Mouse (Mus musculus) ES-E14 (cell line): Measurements from ENCODE around the gene Spem2. TPM values are rescaled to one million over a fixed set of nuclear protein-coding genes. Genes with fewer than 3 reads are reported as not detected.
A peak's percentile ranks its signal among the peaks of the same experiment; 100 is the strongest.

Source experiments
- DNase-seq: peaks from one replicate; pipeline ENCODE4 v3.0.0-alpha.2; 2013; ENCODE audit warnings: low read depth, low spot score
- H3K27ac ChIP-seq: 2 replicates; pipeline ENCODE4 v1.5.1; 2012; ENCODE audit warnings: low read depth, mild to moderate bottlenecking, low read length, moderate library complexity, mixed read lengths; ENCODE audit not compliant: poor library complexity, insufficient read depth, severe bottlenecking
- H3K36me3 ChIP-seq: 2 replicates; pipeline ENCODE4 v1.6.1; 2012; ENCODE audit warnings: mild to moderate bottlenecking, low read length, moderate library complexity, mixed read lengths; ENCODE audit not compliant: control insufficient read depth, poor library complexity, insufficient read depth, severe bottlenecking
- H3K4me1 ChIP-seq, 2 experiments: fragments of 150-350 bp in 1 of 2; sonication (generic) in 1 of 2; 2 replicates each; pipeline ENCODE4 v1.6.1; 2012; ENCODE audit warnings: low read length in 2 of 2, mild to moderate bottlenecking in 1 of 2, mixed read lengths in 1 of 2; ENCODE audit not compliant: control insufficient read depth in 2 of 2, insufficient read depth in 2 of 2, poor library complexity in 1 of 2
- H3K4me3 ChIP-seq, 2 experiments: fragments of 150-350 bp in 1 of 2; sonication (generic) in 1 of 2; 2 replicates each; pipeline ENCODE4 v1.5.1; 2012; ENCODE audit warnings: low read length in 2 of 2, low read depth in 1 of 2, mild to moderate bottlenecking in 1 of 2, mixed read lengths in 1 of 2; ENCODE audit not compliant: insufficient read depth in 1 of 2, poor library complexity in 1 of 2, severe bottlenecking in 1 of 2
- H3K9ac ChIP-seq: 2 replicates; pipeline ENCODE4 v1.6.1; 2012; ENCODE audit warnings: low read depth, mild to moderate bottlenecking, low read length, mixed read lengths; ENCODE audit not compliant: poor library complexity, insufficient read depth, severe bottlenecking
- H3K9me3 ChIP-seq: fragments of 150-350 bp; sonication (generic); 2 replicates; pipeline ENCODE4 v1.6.1; 2012; ENCODE audit warnings: low read depth, mild to moderate bottlenecking, low read length; ENCODE audit not compliant: control insufficient read depth, insufficient read depth
- CHD2 ChIP-seq: IDR thresholded peaks from 2 replicates; pipeline ENCODE4 v1.6.1; 2014; ENCODE audit warnings: mild to moderate bottlenecking, low read depth, low read length, inconsistent platforms
- HCFC1 ChIP-seq: IDR thresholded peaks from 2 replicates; pipeline ENCODE4 v1.6.1; 2012; ENCODE audit warnings: low read length, inconsistent platforms, borderline replicate concordance; ENCODE audit not compliant: insufficient read depth
- MAFK ChIP-seq: IDR thresholded peaks from 2 replicates; pipeline ENCODE4 v1.6.1; 2014; ENCODE audit warnings: mild to moderate bottlenecking, low read depth, low read length, inconsistent platforms; ENCODE audit not compliant: insufficient read depth
- ZC3H11A ChIP-seq: IDR thresholded peaks from 2 replicates; pipeline ENCODE4 v1.6.1; 2012; ENCODE audit warnings: low read depth, mild to moderate bottlenecking, inconsistent platforms, low read length, borderline replicate concordance
- ZNF384 ChIP-seq: IDR thresholded peaks from 2 replicates; pipeline ENCODE4 v1.6.1; 2012; ENCODE audit warnings: low read depth, low read length, inconsistent platforms
- in situ Hi-C, 2 experiments: fragments of 600-800 bp; cut with MboI; formaldehyde crosslinking; loops; one replicate each; pipeline ENCODE4 v1.15.1; 2025; ENCODE audit warnings: low sequenced_read_pairs in 2 of 2, inconsistent platforms in 1 of 2; ENCODE audit not compliant: unreplicated experiment in 2 of 2
- total RNA-seq: library from RNA; depleted of rRNA; stranded (reverse); fragments of 300-350 nt; gene quantifications from 2 replicates; pipeline ENCODE4 v1.2.3, GENCODE M21; 2012; rRNA removed

Spem2 gene
- total RNA-seq, 1 experiment, result not detected

- Histone ChIP-seq H3K9me3 (no peaks in the 10 kb centered on the region), H3K4me1 (peaks cover 6 to 25% of the 10 kb centered on the region in 2 experiments; a peak in 2 of 4 replicates), H3K36me3 (no peaks in the 10 kb centered on the region), H3K9ac (no peak overlapping the region), H3K4me3 (no peak overlapping the region), H3K27ac (no peak overlapping the region)
- no peak for DNase-seq
- TF ChIP-seq HCFC1 (no peak), CHD2 (no peak), ZNF384 (no peak), MAFK (no peak), ZC3H11A (no peak)
- in situ Hi-C loops, result no loop called here
These were observed 43.3 kb downstream of the Spem2 start for GRCm38 (mm10) chr11:69774961-69775360.

GRCm38 (mm10) chr11:69767625-69767909 is 50.7 kb downstream of the Spem2 start:
- Histone ChIP-seq H3K4me3 (no peak overlapping the region), H3K9me3 (no peaks in the 10 kb centered on the region), H3K4me1 (peaks cover 0 to 11% of the 10 kb centered on the region in 2 experiments; a peak in 2 of 4 replicates), H3K9ac (no peak overlapping the region), H3K27ac (no peak overlapping the region), H3K36me3 (no peaks in the 10 kb centered on the region)
- TF ChIP-seq MAFK (peak; percentile 36; the same call in 1 of the 2 replicates), ZNF384 (no peak), CHD2 (no peak)
- in situ Hi-C loops, result no loop called here
- no peak for DNase-seq

- Histone ChIP-seq H3K9me3 (no peaks in the 10 kb centered on the region), H3K36me3 (no peaks in the 10 kb centered on the region), H3K27ac (no peak overlapping the region), H3K4me1 (peaks cover 0 to 11% of the 10 kb centered on the region in 2 experiments; a peak in 2 of 4 replicates), H3K4me3 (peak overlapping the region; percentile 84 to 93), H3K9ac (no peak overlapping the region)
- no peak for DNase-seq
- in situ Hi-C loops, result no loop called here
- TF ChIP-seq CHD2 (no peak), ZC3H11A (no peak)
These were observed 51.2 kb downstream of the Spem2 start for GRCm38 (mm10) chr11:69766872-69767624.

Other genes starting within 250 kb of the Spem2 start
- gene Wrap53, start 238.2 kb downstream of the Spem2 start, total RNA-seq, result 30.7 and 33.0 TPM in 2 replicates
- gene Trp53, start 238.1 kb downstream of the Spem2 start, total RNA-seq, result 98.0 and 105 TPM in 2 replicates
- 12.1 and 13.1 TPM in 2 replicates for gene Atp1b2, start 212.5 kb downstream of the Spem2 start, total RNA-seq
- not detected in 2 replicates for gene Shbg, start 200.6 kb downstream of the Spem2 start, total RNA-seq
- gene Sat2, start 196.4 kb downstream of the Spem2 start, total RNA-seq, result 3.2 and 3.6 TPM in 2 replicates
- gene Fxr2, start 185.5 kb downstream of the Spem2 start, total RNA-seq, result 153 and 161 TPM in 2 replicates
- gene Sox15, start 163.2 kb downstream of the Spem2 start, total RNA-seq, result 6.6 and 8.2 TPM in 2 replicates
- 258 and 349 TPM in 2 replicates for gene Mpdu1, start 155.8 kb downstream of the Spem2 start, total RNA-seq
- gene Cd68, start 152.3 kb downstream of the Spem2 start, total RNA-seq, result 23.4 and 32.7 TPM in 2 replicates
- 1,512 and 1,948 TPM in 2 replicates for gene Eif4a1, start 146.0 kb downstream of the Spem2 start, total RNA-seq
- gene Senp3, start 136.4 kb downstream of the Spem2 start, total RNA-seq, result 265 and 282 TPM in 2 replicates
- 8.6 and 11.7 TPM in 2 replicates for gene Tnfsf13, start 132.7 kb downstream of the Spem2 start, total RNA-seq
- gene Tnfsf12, start 122.6 kb downstream of the Spem2 start, total RNA-seq, result 8.7 and 16.1 TPM in 2 replicates
- gene Tnfsfm13, start 122.4 kb downstream of the Spem2 start, total RNA-seq, result 13.7 and 19.9 TPM in 2 replicates
- gene Polr2a, start 59.8 kb downstream of the Spem2 start, total RNA-seq, result 71.9 and 74.2 TPM in 2 replicates
- 0.22 and 0.48 TPM in 2 replicates for gene Slc35g3, start 56.5 kb downstream of the Spem2 start, total RNA-seq
- gene Zbtb4, start 52.6 kb downstream of the Spem2 start, total RNA-seq, result 1.6 and 3.0 TPM in 2 replicates
- 3.8 and 5.7 TPM in 2 replicates for gene Chrnb1, start 22.5 kb downstream of the Spem2 start, total RNA-seq
- 0.31 and 0.42 TPM in 2 replicates for gene Fgf11, start 16.6 kb downstream of the Spem2 start, total RNA-seq
- 1.3 and 1.8 TPM in 2 replicates for gene Tmem102, start 12.8 kb downstream of the Spem2 start, total RNA-seq
- not detected in 2 replicates for gene Gm39566, start 3.2 kb downstream of the Spem2 start, total RNA-seq
- 0.27 TPM in 1 of 2 replicates, not detected in the other for gene Spem1, start 3.7 kb upstream of the Spem2 start, total RNA-seq
- gene Nlgn2, start 19.3 kb upstream of the Spem2 start, total RNA-seq, result 8.9 and 9.5 TPM in 2 replicates
- gene Tmem256, start 20.0 kb upstream of the Spem2 start, total RNA-seq, result 88.9 and 90.7 TPM in 2 replicates
- 7.0 and 7.2 TPM in 2 replicates for gene Plscr3, start 27.9 kb upstream of the Spem2 start, total RNA-seq
- 3.4 and 8.1 TPM in 2 replicates for gene Tnk1, start 40.3 kb upstream of the Spem2 start, total RNA-seq
- gene Tmem95, start 59.6 kb upstream of the Spem2 start, total RNA-seq, result not detected in 2 replicates
- gene Kctd11, start 62.9 kb upstream of the Spem2 start, total RNA-seq, result 3.1 and 5.4 TPM in 2 replicates
- gene Acap1, start 77.1 kb upstream of the Spem2 start, total RNA-seq, result 9.6 and 14.7 TPM in 2 replicates
- 3.3 and 5.7 TPM in 2 replicates for gene 2810408A11Rik, start 82.5 kb upstream of the Spem2 start, total RNA-seq
- gene Neurl4, start 82.6 kb upstream of the Spem2 start, total RNA-seq, result 66.3 and 98.2 TPM in 2 replicates
- 14.3 and 15.5 TPM in 2 replicates for gene Gps2, start 95.4 kb upstream of the Spem2 start, total RNA-seq
- gene Eif5a, start 103.5 kb upstream of the Spem2 start, total RNA-seq, result 754 and 926 TPM in 2 replicates
- gene Ybx2, start 117.3 kb upstream of the Spem2 start, total RNA-seq, result 3.9 and 6.1 TPM in 2 replicates
- 2.6 and 4.2 TPM in 2 replicates for gene Slc2a4, start 129.7 kb upstream of the Spem2 start, total RNA-seq
- gene Cldn7, start 146.3 kb upstream of the Spem2 start, total RNA-seq, result 24.9 and 38.7 TPM in 2 replicates
- 33.3 and 41.2 TPM in 2 replicates for gene Ctdnep1, start 162.7 kb upstream of the Spem2 start, total RNA-seq
- gene Elp5, start 164.1 kb upstream of the Spem2 start, total RNA-seq, result 76.1 and 87.9 TPM in 2 replicates
- gene Gabarap, start 172.7 kb upstream of the Spem2 start, total RNA-seq, result 57.7 and 70.6 TPM in 2 replicates
- 64.7 and 80.9 TPM in 2 replicates for gene Phf23, start 177.3 kb upstream of the Spem2 start, total RNA-seq
- gene Dvl2, start 182.1 kb upstream of the Spem2 start, total RNA-seq, result 47.4 and 70.9 TPM in 2 replicates
- 32.5 and 48.7 TPM in 2 replicates for gene Acadvl, start 196.9 kb upstream of the Spem2 start, total RNA-seq
- gene Dlg4, start 198.5 kb upstream of the Spem2 start, total RNA-seq, result 10.8 and 11.4 TPM in 2 replicates
- gene Asgr1, start 235.6 kb upstream of the Spem2 start, total RNA-seq, result 0.58 TPM in 1 of 2 replicates, not detected in the other